Comparison of ENCODE assay signal across 8 mouse cellular contexts in genomic region chr14:47298819-47299261, GRCm38 (mm10). TPM values are rescaled to one million over a fixed set of nuclear protein-coding genes. Genes with fewer than 3 reads are reported as not detected.
A peak's percentile ranks its signal among the peaks of the same experiment; 100 is the strongest.
DNase-seq lines count a peak whose midpoint lies in the region; ATAC-seq and TF ChIP-seq lines count a peak whose summit lies in the region.

No protein-coding gene starts in this region.

- H3K4me1 ChIP-seq in forebrain, postnatal 0 days (ENCODE audit: insufficient read depth) = peaks cover 11% of the 10 kb centered on the region; the same call in 1 of the 2 replicates
- H3K4me1 ChIP-seq in lung, adult 2 months (ENCODE audit: control insufficient read depth, insufficient read depth, low read length) = peaks cover 20% of the 10 kb centered on the region
- peaks cover 17% of the 10 kb centered on the region; the same call in 1 of the 2 replicates for H3K4me1 ChIP-seq in neural tube, embryonic 14.5 days (ENCODE audit: control insufficient read depth, insufficient read depth, low read length)

- TF ChIP-seq POLR2A in lung, adult 2 months (IDR thresholded peaks at IDR 0.05; ENCODE audit: borderline replicate concordance, extremely low read depth, low read depth, low read length) = no peak

- H3K9me3 ChIP-seq in forebrain, postnatal 0 days (ENCODE audit: low read length) = no peaks in the 10 kb centered on the region
- no peaks in the 10 kb centered on the region for H3K9me3 ChIP-seq in neural tube, embryonic 14.5 days (ENCODE audit: control insufficient read depth, low read length)

- peak overlapping the region; percentile 97 for H3K4me3 ChIP-seq in forebrain, postnatal 0 days (ENCODE audit: low read depth, low read length)
- H3K4me3 ChIP-seq in lung, adult 2 months (replicated peaks; ENCODE audit: extremely low read depth, low read depth, low read length) = peak overlapping the region; percentile 95
- peak overlapping the region; percentile 97 for H3K4me3 ChIP-seq in neural tube, embryonic 14.5 days (ENCODE audit: low read depth, low read length)

- peak; percentile 50 for ATAC-seq in forebrain, postnatal 0 days
- ATAC-seq in inflammation-experienced regulatory T-cells, adult 6 months = peak; percentile 51
- peak; percentile 58 for ATAC-seq in neural tube, embryonic 14.5 days (ENCODE audit: low read depth)

- intact Hi-C loops in gastrocnemius, postnatal 36 days (cut with DNase I) = no loop called here

- peak overlapping the region; percentile 78 for H3K4me2 ChIP-seq in forebrain, postnatal 0 days (ENCODE audit: low read depth)
- H3K4me2 ChIP-seq in neural tube, embryonic 14.5 days (ENCODE audit: low read depth, low read length) = peak overlapping the region; percentile 91

- no peaks in the 10 kb centered on the region for H3K36me3 ChIP-seq in forebrain, postnatal 0 days (ENCODE audit: insufficient read depth)
- H3K36me3 ChIP-seq in neural tube, embryonic 14.5 days (ENCODE audit: control insufficient read depth, insufficient read depth, low read length) = no peaks in the 10 kb centered on the region

- peak; percentile 11 for DNase-seq in gastrocnemius, postnatal 10 days
- DNase-seq in gastrocnemius, postnatal 36 days = no peak
- peak; percentile 27 for DNase-seq in adrenal gland, postnatal 25 days
- DNase-seq in forebrain, postnatal 0 days = peak; percentile 57
- peak; percentile 27 for DNase-seq in lung, adult 2 months
- DNase-seq in cerebellum, adult 8-10 months = no peak

- H3K9ac ChIP-seq in forebrain, postnatal 0 days = peak overlapping the region; percentile 99
- peak overlapping the region; percentile 98 for H3K9ac ChIP-seq in neural tube, embryonic 14.5 days (replicated peaks; ENCODE audit: low read depth, low read length)

- TF ChIP-seq CTCF in forebrain, postnatal 0 days (IDR thresholded peaks at IDR 0.05; ENCODE audit: low read depth) = no peak
- no peak for TF ChIP-seq CTCF in lung, adult 2 months (IDR thresholded peaks at IDR 0.05; ENCODE audit: insufficient read depth, low read length)

- no peaks in the 10 kb centered on the region for H3K27me3 ChIP-seq in forebrain, postnatal 0 days (ENCODE audit: insufficient read depth, low read length)
- H3K27me3 ChIP-seq in neural tube, embryonic 14.5 days (ENCODE audit: control insufficient read depth, insufficient read depth, low read length) = no peaks in the 10 kb centered on the region

- 0% methylated on average over 15 of the region's 15 CpGs for WGBS in forebrain, postnatal 0 days
- under 1% methylated on average over 15 of the region's 15 CpGs for WGBS in lung, adult 2 months
- WGBS in neural tube, embryonic 14.5 days = under 1% methylated on average over 15 of the region's 15 CpGs

- H3K27ac ChIP-seq in forebrain, postnatal 0 days (ENCODE audit: low read depth, low read length) = peak overlapping the region; percentile 98
- H3K27ac ChIP-seq in neural tube, embryonic 14.5 days (ENCODE audit: low read depth, low read length) = peak overlapping the region; percentile 98

RNA-seq across cellular contexts. Expression of gene Mapk1ip1l, which starts 0.8 kb away (rescaled TPM):
- total RNA-seq in gastrocnemius, postnatal 10 days (2021) = 10 to 100 TPM; 39.2 to 50.4 TPM
- 10 to 100 TPM; 21.6 to 22.5 TPM for total RNA-seq in gastrocnemius, postnatal 36 days (2021)
- total RNA-seq in adrenal gland, postnatal 25 days (2021) = 60.6 and 77.5 TPM in 2 replicates
- total RNA-seq in forebrain, postnatal 0 days (2014; rRNA removed) = 41.2 and 60.4 TPM in 2 replicates
- 24.4 and 36.7 TPM in 2 replicates for polyA plus RNA-seq in forebrain, postnatal 0 days (2015; fragmentation: Nextera tagmentation; extraction: Ambion mirVana)
- 10 to 100 TPM; 45.2 to 52.2 (median 49.0) TPM for polyA plus RNA-seq in inflammation-experienced regulatory T-cells, adult 6 months (2017; shearing (Covaris generic))
- polyA plus RNA-seq in lung, adult 2 months (2012; rRNA removed) = 27.9 and 41.8 TPM in 2 replicates
- polyA plus RNA-seq in neural tube, embryonic 14.5 days (2014; fragmentation: Nextera tagmentation; extraction: Ambion mirVana) = 45.6 and 59.5 TPM in 2 replicates

RNA-seq across cellular contexts. Expression of gene Socs4, which starts 22.1 kb away (rescaled TPM):
- 10 to 100 TPM in 1 of 2 experiments, 1 to 10 TPM in 1; 8.7 to 10.8 TPM for total RNA-seq in gastrocnemius, postnatal 10 days (2021)
- total RNA-seq in gastrocnemius, postnatal 36 days (2021) = 1 to 10 TPM; 6.2 to 6.5 TPM
- 20.1 and 20.6 TPM in 2 replicates for total RNA-seq in adrenal gland, postnatal 25 days (2021)
- 5.8 and 8.2 TPM in 2 replicates for total RNA-seq in forebrain, postnatal 0 days (2014; rRNA removed)
- 2.3 and 2.4 TPM in 2 replicates for polyA plus RNA-seq in forebrain, postnatal 0 days (2015; fragmentation: Nextera tagmentation; extraction: Ambion mirVana)
- polyA plus RNA-seq in inflammation-experienced regulatory T-cells, adult 6 months (2017; shearing (Covaris generic)) = 1 to 10 TPM; 5.3 to 6.0 (median 6.0) TPM
- 2.3 and 4.6 TPM in 2 replicates for polyA plus RNA-seq in lung, adult 2 months (2012; rRNA removed)
- polyA plus RNA-seq in neural tube, embryonic 14.5 days (2014; fragmentation: Nextera tagmentation; extraction: Ambion mirVana) = 3.2 and 4.0 TPM in 2 replicates

RNA-seq across cellular contexts. Expression of gene Wdhd1, which starts 22.2 kb away (rescaled TPM):
- total RNA-seq in gastrocnemius, postnatal 10 days (2021) = 1 to 10 TPM; 3.4 to 5.9 TPM
- total RNA-seq in gastrocnemius, postnatal 36 days (2021) = under 1 TPM; 0.59 to 0.64 TPM
- total RNA-seq in adrenal gland, postnatal 25 days (2021) = 4.8 and 7.5 TPM in 2 replicates
- 6.9 and 9.1 TPM in 2 replicates for total RNA-seq in forebrain, postnatal 0 days (2014; rRNA removed)
- polyA plus RNA-seq in forebrain, postnatal 0 days (2015; fragmentation: Nextera tagmentation; extraction: Ambion mirVana) = 3.4 and 5.3 TPM in 2 replicates
- 10 to 100 TPM; 16.0 to 32.0 (median 17.7) TPM for polyA plus RNA-seq in inflammation-experienced regulatory T-cells, adult 6 months (2017; shearing (Covaris generic))
- 0.68 and 0.78 TPM in 2 replicates for polyA plus RNA-seq in lung, adult 2 months (2012; rRNA removed)
- polyA plus RNA-seq in neural tube, embryonic 14.5 days (2014; fragmentation: Nextera tagmentation; extraction: Ambion mirVana) = 13.9 and 15.5 TPM in 2 replicates

Comparison
In these comparisons a context has a peak if more than half of its experiments do, and no peak if none do; other contexts are left out.
1. DNase-seq: peak in gastrocnemius, postnatal 10 days (single experiment), adrenal gland, postnatal 25 days (single experiment), forebrain, postnatal 0 days (single experiment) and lung, adult 2 months (single experiment); none in gastrocnemius, postnatal 36 days (0 of 2) and cerebellum, adult 8-10 months (single experiment).
2. Peak in every context shown above with its lines, with median percentiles within 50 percentile points of each other: ATAC-seq and H3K4me3 ChIP-seq.